Mouse (Mus musculus) erythroblast, embryonic 14.5 days (primary cell): ENCODE results near the gene Ccdc66. TPM values are rescaled to one million over a fixed set of nuclear protein-coding genes. Genes with fewer than 3 reads are reported as not detected.

Experiments used
- H3K27me3 ChIP-seq: 2 replicates; pipeline ENCODE4 v1.6.1; 2012; ENCODE audit warnings: inconsistent platforms; ENCODE audit not compliant: control insufficient read depth
- H3K36me3 ChIP-seq: 2 replicates; pipeline ENCODE4 v1.6.1; 2012; ENCODE audit warnings: mild to moderate bottlenecking, inconsistent platforms; ENCODE audit not compliant: control insufficient read depth
- H3K4me1 ChIP-seq: 2 replicates; pipeline ENCODE4 v1.6.1; 2012; ENCODE audit warnings: inconsistent platforms; ENCODE audit not compliant: control insufficient read depth
- H3K4me3 ChIP-seq: replicated peaks from 2 replicates; pipeline ENCODE3; 2012; ENCODE audit warnings: moderate library complexity, mild to moderate bottlenecking, inconsistent platforms
- H3K9me3 ChIP-seq: 2 replicates; pipeline ENCODE4 v1.6.1; 2012; ENCODE audit warnings: low read length, inconsistent platforms, mixed read lengths; ENCODE audit not compliant: control insufficient read depth
- GATA1 ChIP-seq: IDR thresholded peaks from 2 replicates; pipeline ENCODE4 v1.6.1; 2012; ENCODE audit warnings: low read length, inconsistent platforms, mixed read lengths
- TAL1 ChIP-seq: IDR thresholded peaks from 3 replicates; pipeline ENCODE4 v1.6.1; 2012; ENCODE audit warnings: low read length, inconsistent platforms, mixed read lengths
- polyA plus RNA-seq: library from polyadenylated mRNA; stranded (reverse); fragments of >175 nt; gene quantifications from 2 replicates; pipeline ENCODE4 v1.2.3, GENCODE M21; 2012

Gene Ccdc66
- polyA plus RNA-seq, 1 experiment: 0.06 TPM

DNA sequence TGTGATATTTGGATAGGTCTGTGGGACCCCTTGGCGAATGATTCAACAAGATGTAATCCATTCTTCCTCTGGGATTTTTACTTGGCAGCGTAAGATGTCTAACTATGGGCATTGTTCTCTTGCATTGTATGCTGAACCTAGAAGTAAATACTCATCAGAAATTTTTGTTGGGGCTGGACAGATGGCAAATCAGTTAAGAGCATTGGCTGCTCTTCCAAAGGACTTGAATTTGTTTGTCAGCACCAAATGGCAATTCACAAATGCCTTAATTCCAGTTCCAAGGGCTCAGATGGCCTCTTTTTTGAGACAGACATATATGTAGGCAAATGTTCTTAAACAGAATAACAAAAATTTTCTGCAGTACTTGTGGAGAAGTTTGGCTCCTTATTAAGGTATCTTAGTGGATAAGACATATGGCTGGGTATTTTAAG, 63.4 kb downstream of the Ccdc66 start:
- Histone ChIP-seq H3K4me3 (no peak overlapping the region), H3K4me1 (no peaks in the 10 kb centered on the region), H3K9me3 (no peaks in the 10 kb centered on the region), H3K27me3 (no peaks in the 10 kb centered on the region), H3K36me3 (peaks cover 84% of the 10 kb centered on the region)
- TF ChIP-seq GATA1 (no peak), TAL1 (no peak)

DNA sequence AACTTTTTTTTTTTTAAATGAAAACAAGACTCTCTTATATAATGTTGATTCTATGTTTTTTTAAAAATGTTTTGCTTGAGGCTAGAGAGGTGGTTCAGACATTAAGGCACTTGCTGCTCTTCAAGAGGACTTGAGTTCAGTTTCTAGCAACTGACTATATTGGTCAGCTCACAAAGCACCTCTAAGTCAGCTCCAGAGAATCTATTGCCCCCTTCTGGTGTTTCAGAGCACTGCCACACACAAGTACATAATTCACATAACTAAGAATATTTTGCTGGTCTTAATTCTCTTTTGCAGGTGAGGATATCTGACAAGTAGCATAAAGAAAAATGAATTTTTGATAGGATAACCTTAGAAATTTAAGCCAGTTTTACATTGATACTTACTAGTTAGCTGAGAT, 67.3 kb downstream of the Ccdc66 start:
- TF ChIP-seq TAL1 (no peak), GATA1 (no peak)
- Histone ChIP-seq H3K9me3 (no peaks in the 10 kb centered on the region), H3K27me3 (no peaks in the 10 kb centered on the region), H3K36me3 (peaks cover 71% of the 10 kb centered on the region), H3K4me3 (no peak overlapping the region), H3K4me1 (no peaks in the 10 kb centered on the region)

DNA sequence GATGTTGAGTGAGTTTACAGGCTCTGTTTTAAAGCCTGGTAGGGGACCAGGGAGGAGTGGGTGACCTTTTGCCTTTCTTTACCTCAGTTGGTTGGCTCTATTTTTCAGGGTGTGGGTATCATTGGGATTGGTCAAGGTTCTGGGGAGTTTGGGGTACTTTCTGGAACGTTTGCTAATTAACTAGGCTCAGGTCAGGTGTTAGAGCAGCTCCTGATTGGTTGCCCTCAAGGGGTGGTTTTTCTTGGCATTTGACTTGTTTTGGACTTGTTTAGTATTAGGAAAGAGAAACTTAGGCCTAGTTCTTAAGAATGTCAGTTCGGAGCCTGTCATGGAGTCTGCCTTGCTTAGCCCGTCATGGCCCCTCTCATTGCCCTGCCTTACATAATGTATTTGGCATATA, 71.4 kb downstream of the Ccdc66 start:
- H3K4me1 ChIP-seq: peaks cover 6% of the 10 kb centered on the region
- H3K36me3 ChIP-seq: peaks cover 71% of the 10 kb centered on the region
- H3K9me3 ChIP-seq: no peaks in the 10 kb centered on the region
- no peak overlapping the region for H3K4me3 ChIP-seq
- TF ChIP-seq TAL1: no peak
- TF ChIP-seq GATA1: no peak
- H3K27me3 ChIP-seq: no peaks in the 10 kb centered on the region

DNA sequence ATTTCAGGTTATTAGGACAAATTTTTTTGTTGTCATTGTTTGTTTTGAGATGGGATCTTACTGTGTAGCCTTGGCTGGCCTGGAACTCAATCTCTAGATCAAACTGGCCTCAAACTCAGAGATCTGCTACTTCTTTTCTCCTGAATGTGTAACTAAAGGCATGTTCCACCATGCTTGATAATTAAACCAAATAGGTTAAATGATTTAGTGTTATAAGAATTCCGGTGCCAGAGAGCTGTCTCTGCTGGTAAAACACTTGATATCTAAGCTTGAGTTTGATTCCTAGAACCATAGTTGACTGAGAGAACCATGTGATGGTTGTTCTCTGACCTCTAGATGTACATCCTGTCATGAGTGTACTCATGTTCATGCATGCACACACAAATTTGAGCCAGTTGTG, 72.1 kb downstream of the Ccdc66 start:
- TF ChIP-seq TAL1: no peak
- TF ChIP-seq GATA1: no peak
- Histone ChIP-seq H3K4me1 (peaks cover 11% of the 10 kb centered on the region), H3K36me3 (peaks cover 73% of the 10 kb centered on the region), H3K9me3 (no peaks in the 10 kb centered on the region), H3K4me3 (no peak overlapping the region), H3K27me3 (no peaks in the 10 kb centered on the region)

DNA sequence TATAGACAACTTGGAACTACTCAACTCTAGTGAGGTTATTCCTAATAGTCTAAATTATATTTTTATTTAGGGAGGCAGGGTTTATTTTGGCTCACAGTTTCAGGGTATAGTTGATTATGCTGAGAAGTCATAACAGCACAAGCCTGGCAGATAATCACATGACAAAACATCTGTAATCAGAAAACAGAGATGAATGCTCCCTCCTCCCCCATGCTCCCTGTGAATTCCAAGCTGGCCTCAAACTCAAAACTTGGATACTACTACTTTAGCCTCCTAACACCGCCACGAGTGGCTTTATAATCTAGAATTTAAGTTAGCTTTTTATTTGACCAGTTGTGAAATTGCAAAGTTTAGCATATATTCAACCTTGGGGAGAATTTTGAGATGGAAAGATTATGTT, 76.2 kb downstream of the Ccdc66 start:
- peaks cover 33% of the 10 kb centered on the region for H3K4me1 ChIP-seq
- no peak overlapping the region for H3K4me3 ChIP-seq
- peaks cover 60% of the 10 kb centered on the region for H3K36me3 ChIP-seq
- peaks cover 10% of the 10 kb centered on the region for H3K9me3 ChIP-seq
- TF ChIP-seq GATA1: no peak
- no peak for TF ChIP-seq TAL1
- peaks cover 5% of the 10 kb centered on the region; the same call in 1 of the 2 replicates for H3K27me3 ChIP-seq

Other genes starting within 250 kb of the Ccdc66 start
- gene Fam208a, start 79.6 kb downstream of the Ccdc66 start, polyA plus RNA-seq: 0.02 and 0.09 TPM in 2 replicates
- not detected in 2 replicates for gene Erc2, start 114.0 kb upstream of the Ccdc66 start, polyA plus RNA-seq